Mouse (Mus musculus): ENCODE data around the gene Pigs.

DNA sequence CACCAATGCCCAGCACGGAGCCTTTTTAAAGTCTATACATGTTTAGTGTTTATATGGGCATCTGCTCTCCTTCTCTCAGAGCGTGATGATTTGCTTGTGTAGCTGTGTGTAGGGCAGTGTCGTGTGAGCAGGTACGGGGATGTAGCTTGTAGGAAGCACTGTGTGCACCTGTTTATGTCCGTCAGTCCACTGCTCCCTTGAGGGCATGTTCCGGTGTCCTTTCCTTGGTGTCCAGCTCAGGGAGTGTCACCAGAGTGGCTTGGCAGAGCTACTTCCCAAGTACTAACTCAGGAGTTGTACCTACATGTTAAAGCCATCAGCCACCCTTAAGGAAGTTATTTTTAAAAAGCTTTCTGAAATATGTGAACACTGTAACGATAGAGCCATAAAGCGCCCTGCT lies 8.8 kb downstream of the Pigs start:
- TF ChIP-seq CTCF (IDR thresholded peaks at IDR 0.05; ENCODE audit: low read depth) = no peak
- no peak for TF ChIP-seq EP300 (IDR thresholded peaks at IDR 0.05; ENCODE audit: low read depth)

Data from liver, postnatal 0 days (tissue).